Mouse (Mus musculus) naive thymus-derived CD4-positive, alpha-beta T cell, adult 2 months (primary cell): Measurements from ENCODE around the gene Eif2b1.
"Not testable (repeated sequence)": the region's sequence is repeated elsewhere in the genome, so short reads cannot be mapped to it uniquely, and the experiment has no call there.

Experiments
- DNase-seq: peaks from one replicate; pipeline ENCODE4 v3.0.0-alpha.2; 2011; ENCODE audit warnings: low read depth

The Eif2b1 gene

DNA sequence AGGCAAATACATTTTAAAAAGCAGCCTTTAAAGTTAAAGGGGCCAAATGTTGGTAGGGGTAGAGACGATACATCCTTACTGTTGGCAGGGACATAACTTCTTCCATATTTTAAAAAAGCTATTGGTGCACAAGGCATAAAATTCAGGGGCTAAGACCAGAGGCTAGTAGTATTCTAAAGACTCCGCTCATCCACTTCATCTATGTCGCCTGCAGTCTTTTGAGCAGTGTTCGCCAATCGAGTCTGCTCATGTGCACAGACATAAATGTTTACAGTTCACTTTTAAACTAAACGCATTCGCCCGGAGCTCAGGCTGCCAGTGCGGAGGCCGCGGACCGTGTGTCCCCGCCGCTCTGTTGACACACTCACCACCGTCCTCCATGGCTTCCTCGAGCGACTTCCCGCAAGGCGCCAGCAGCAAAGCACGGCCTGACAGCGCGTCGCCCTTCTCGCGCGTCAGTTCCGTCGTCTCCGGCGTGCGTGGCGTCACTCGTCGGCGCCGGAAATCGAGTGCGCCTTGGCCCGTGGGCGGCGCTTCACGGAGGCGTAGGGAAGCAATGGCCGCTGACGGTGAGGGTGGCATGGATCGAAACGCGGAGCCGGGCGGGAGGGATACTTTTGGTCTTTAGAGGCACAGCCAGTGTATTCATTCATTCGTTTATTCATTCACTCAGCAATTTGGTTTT, at the start of gene Eif2b1, which contains the start of gene Gtf2h3:
TSS of gene Eif2b1 (minus strand) at position 499 of the 685 bp plus-strand sequence.
TSS of gene Gtf2h3 (plus strand) at position 508 of the 685 bp plus-strand sequence.
- DNase-seq = peak; percentile 95

DNA sequence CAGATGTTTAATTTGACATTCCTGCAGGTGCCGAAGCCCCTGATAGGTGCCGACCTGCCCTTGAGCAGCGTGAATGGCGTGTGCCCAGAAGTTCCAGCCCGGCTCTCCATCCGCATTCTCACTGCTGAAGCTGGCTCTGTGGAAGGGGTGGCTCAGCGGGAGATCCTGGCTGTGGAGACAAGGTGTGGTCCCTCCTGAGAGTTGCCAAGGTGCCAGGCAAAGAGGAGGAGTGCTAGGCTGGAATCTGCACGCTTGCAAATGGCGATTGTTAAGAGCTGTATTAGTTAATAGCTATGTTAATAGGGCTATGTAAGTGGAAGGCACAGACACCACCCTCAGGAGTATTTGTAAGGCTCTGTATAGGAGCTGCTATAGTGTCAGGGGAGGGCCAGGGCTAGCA, 45.4 kb upstream of the Eif2b1 start:
- no peak for DNase-seq

- no peak for DNase-seq
Observed at GRCm38 (mm10) chr5:124622890-124623289, 44.0 kb upstream of the Eif2b1 start.

- no peak for DNase-seq
Observed at GRCm38 (mm10) chr5:124621362-124621761, 42.4 kb upstream of the Eif2b1 start.

DNA sequence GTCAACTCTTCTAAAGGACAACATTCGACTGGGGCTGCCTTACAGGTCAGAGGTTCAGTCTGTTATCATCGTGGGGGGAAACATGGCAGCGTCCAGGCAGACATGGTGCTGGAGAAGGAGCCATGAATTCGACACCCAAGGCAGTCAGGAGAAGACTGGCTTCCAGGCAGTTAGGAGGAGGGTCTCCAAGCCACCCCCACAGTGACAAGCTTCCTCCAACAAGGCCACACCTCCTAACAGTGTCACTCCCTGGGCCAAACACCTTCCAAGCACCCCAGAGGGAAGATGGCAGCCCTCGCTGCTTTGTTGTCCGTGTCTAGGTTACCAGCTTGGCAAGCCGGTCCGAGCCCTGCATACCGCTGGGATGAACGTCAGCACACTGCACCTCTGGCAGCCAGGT, 39.8 kb upstream of the Eif2b1 start:
- no peak for DNase-seq

DNA sequence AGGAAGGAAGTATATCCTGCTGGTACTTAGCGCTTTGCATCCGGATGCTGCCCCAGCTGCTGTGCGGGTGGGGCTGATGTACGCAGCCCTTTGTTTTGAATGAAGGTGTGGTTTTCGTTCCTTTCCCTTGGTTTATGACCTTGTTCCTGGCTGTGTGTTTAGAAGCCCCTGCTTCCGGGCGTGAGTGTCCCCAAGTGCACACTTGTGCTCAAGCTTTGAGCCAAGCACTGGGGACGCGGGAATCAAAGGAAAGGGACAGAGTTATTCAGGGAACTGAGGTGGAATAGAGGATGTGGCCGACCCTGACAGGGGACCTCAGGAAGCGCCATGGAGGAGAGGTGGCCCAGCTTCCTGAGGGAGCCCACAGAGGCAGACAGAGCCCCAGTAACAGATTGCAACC, 35.8 kb upstream of the Eif2b1 start:
- DNase-seq = peak; percentile 67

- no peak for DNase-seq
Observed at GRCm38 (mm10) chr5:124610965-124611364, 32.0 kb upstream of the Eif2b1 start.

- DNase-seq = no peak
Observed at GRCm38 (mm10) chr5:124605041-124605622, 26.2 kb upstream of the Eif2b1 start.

DNA sequence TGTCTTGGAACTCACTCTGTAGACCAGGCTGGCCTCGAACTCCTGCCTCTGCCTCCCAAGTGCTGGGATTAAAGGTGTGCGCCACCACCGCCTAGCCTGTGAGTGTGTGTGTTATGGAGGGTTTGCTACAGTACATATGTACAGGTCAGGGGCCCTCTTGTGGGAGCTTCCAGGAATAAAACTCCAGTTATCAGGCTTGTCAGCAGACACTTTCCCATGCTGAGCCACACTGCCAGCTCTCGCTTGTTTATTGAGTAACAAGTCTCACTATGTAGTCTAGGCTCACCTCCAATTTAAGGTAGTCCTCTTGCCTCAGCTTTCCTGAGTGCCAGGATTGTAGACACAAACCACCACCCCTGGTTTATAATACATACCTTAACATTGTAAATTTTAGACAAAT, 25.4 kb upstream of the Eif2b1 start:
- DNase-seq = no peak

DNA sequence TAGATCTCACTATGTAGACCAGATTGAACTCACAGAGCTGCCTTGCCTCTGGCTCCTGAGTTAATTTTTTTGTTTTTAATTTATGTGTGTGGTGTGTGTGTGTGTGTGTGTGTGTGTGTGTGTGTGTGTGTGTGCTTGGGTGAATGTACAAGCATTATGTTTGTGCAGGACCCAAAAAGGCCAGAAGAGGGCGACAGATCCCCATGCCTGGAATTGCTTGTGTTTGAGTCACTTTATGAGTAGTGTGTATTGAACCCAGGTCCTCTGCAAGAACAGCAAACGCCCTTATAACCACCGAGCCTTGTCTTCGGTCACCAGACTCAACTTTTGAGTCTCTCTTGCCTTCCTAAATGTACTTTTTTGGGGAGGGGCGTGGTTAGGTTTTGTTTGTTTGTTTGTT, 23.4 kb upstream of the Eif2b1 start:
- DNase-seq = peak; percentile 76

DNA sequence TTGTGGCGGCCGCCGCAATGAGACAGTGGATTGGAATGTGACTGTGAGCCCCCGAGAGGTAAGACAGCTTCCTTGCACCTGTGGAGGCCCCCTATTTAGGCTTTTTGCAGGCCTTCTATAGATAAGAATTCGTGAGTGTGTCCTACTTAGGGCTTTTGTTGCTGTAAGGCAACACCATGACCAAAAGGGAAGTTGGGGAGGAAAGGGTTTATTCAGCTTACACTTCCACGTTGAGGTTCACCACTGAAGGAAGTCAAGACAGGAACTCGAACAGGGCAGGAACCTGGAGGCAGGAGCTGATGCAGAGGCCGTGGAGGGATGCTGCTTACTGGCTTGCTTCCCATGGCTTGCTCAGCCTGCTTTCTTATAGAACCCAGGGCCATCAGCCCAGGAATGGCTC, 20.8 kb upstream of the Eif2b1 start:
- not testable (repeated sequence) for DNase-seq

GRCm38 (mm10) chr5:124598224-124599174, 19.6 kb upstream of the Eif2b1 start:
- peak; percentile 67 for DNase-seq

GRCm38 (mm10) chr5:124592768-124593167, 13.8 kb upstream of the Eif2b1 start:
- DNase-seq = no peak

DNA sequence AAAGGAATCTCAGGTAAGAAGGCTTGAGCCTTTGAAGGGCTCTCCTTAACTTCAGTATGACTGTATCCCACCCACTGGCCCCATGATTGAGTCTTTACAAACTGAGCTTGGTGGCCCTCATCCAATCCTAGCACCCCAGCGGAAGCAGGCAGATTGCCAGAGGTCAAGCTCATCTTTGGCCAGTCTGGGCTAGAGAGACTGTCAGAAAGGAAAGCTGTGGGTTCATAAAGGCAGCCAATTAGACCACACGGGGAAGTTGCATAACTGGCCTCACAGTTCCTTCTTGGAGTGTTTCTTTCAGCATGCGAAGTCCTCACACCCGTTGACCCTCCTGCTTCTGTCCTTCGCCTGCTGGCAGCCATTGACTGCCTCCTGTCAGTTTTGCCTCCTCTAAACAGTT, 3.6 kb upstream of the Eif2b1 start:
- DNase-seq = no peak

- DNase-seq = no peak
Observed at GRCm38 (mm10) chr5:124575467-124575866, 3.5 kb downstream of the Eif2b1 start.

DNA sequence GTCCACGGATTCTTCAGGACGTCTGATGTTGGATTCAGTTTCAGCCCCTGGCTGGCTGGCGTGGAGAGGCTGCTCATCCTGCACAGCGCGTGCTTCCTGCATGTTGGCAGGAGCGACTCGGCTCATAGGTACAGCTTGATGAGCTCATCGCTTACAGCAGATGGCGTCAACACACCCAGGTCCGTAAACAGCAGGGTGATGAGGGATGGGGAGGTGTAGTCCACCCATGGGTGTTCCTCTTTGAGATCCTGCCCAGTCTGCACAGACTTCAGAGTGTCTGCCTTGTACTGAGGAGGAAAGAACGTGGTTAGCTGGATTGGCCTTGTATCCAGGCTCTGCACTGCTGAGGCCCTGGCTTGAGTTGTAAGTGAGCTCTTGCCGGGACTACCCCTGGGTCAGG, 7.9 kb downstream of the Eif2b1 start:
- DNase-seq = no peak

DNA sequence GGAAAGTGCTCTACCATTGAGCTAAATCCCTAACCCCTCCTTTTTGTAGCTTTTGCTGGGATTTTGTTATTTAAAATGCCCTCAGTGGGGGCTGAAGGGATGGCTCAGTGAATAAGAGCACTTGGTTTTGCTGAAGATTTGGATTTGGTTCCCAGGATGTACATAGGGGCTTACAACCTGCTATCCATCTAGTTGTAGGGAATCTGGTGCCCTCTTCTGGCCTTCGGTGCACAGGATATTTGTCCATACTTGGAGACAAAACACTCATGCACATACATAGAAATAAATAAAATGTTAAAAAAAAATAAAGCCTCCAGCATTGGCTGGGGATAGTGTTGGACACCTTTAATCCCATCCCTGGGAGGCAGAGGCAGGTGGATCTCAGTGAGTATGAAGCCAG, 23.8 kb downstream of the Eif2b1 start:
- DNase-seq = no peak

GRCm38 (mm10) chr5:124553607-124554006, 25.3 kb downstream of the Eif2b1 start:
- no peak for DNase-seq

- peak; percentile 95 for DNase-seq
Observed at GRCm38 (mm10) chr5:124552558-124553307, 26.2 kb downstream of the Eif2b1 start, which contains the start of gene Ddx55. Gene Ddx55, plus strand, starts transcription at chr5:124552864.

DNA sequence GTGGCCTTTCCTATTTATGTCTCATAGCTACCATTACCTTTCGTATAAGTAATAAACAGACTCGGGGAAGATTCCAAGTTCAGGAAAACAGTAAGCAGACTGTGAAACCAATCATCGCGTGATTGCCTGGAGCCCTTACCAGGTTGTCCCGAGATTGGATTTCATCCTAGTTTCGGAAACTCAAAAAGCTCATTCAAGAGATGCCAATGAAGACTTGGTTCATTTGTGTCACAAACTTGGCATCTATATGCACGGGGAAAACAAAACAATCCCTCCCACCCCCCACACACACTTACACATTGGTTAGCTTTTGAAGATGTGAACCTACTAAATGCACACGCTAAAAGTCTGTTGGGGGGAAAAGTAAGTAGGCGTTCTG, 26.8 kb downstream of the Eif2b1 start:
- DNase-seq = no peak

DNA sequence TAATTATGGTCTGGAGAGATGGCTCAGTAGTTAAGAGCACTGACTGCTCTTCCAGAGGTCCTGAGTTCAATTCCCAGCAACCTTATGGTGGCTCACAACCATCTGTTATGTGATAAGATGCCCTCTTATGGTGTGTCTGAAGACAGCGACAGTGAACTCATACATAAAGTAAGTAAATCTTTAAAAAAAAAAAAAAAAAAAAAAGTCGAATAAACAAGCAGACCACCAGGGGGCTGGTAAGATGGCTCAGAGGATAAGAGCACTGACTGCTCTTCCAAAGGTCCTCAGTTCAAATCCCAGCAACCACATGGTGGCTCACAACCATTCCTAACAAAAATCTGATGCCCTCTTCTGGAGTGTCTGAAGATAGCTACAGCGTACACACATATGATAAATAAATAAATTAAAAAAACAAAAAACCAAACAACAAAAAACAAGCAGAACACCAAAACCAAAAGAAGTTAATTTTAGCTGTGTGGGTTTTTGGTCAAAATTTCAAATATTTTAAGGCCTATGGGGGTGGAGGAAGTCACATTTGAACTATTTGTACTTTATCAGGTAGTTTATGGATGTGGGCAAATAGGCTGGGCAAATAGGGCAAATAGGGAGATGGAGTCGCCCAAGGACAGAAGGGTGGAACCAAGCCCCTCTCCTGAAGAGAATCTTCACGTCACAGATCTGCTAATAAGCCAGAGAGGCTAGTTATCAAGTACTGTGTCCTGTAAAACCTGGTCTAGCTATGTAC, 27.4 kb downstream of the Eif2b1 start:
- DNase-seq = peak; percentile 43
